Mouse (Mus musculus): ENCODE data around the gene Olfm3.

The Olfm3 gene

GRCm38 (mm10) chr3:115080428-115081181 lies 176.7 kb downstream of the Olfm3 start:
- no peak for DNase-seq (ENCODE audit: low spot score in 2 of 2)

DNA sequence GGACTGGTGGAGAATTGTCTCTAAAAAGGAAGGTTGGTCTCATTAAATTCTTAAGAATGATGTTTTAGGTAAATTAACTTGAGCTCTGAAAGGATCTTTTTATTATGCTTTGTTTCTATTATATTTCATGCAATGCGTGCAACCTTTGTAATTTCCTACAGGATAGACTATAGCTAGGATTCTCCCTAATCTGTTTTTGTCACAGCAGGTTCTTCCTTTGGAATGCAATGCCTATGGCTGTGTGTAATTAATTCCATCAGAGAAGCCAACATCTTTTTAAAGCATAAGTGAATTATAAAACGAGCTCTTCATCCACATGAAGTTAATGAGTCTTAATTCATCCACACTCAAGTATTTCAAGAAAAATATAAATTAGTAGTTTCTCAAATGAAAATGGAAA lies 177.5 kb downstream of the Olfm3 start:
- no peak for DNase-seq (ENCODE audit: low spot score in 2 of 2)

DNA sequence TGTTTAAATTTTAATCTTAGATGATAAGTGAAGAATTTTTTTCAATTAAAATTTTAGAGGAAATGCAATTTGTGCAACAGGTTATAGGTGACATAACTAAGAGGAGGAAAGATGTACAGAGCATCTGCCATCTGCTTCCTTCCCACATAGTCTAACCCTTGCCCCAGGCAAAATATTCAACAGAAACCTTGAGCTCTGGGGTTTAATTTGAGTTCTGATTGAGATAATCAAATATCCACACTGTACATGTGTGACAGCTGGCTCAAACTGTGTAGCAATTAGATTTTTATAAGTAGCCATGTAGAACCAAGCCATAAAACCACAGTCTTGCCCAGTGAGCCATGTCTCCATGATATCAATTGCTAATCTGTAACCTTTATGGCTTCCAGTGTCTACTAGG lies 179.1 kb downstream of the Olfm3 start:
- DNase-seq (ENCODE audit: low spot score in 2 of 2): no peak

DNA sequence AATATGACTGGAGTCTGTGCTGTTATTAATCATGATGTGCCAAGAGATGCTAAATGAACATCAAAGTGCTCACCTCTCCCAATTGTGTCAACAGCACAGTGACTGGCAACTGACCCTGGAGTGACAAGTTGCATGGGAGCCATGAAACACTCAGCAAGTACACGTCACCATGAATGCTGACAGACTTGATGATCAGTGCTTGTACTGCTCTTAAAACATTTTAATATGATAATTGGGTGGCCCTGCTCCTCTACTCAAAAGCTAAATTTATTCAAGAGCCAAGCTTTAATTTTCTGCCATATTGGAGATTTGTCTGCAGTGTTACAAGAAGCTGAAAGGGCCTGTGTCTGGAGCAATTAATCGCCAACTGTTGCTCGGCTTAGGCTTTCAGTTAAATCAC lies 184.4 kb downstream of the Olfm3 start:
- no peak for DNase-seq (ENCODE audit: low spot score in 2 of 2)

DNA sequence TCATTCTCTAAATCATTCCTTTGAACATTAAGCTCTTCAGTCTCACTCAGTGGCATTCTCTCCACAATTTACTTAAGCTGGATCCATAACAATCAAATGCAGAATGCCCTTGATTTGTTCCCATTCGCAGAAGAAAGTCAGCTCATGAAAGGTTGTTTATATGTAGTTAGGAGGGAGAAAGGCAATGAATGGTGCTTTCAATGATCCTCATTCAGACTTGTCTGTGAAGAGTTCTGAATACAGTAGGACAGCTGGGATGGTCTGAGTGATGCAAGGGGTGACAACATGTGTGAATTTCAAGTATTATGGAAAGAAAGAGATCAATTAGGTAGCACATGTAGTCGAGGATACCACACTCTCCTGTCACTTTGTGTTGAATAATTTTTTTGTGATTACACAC lies 186.8 kb downstream of the Olfm3 start:
- no peak for DNase-seq (ENCODE audit: low spot score in 2 of 2)

DNA sequence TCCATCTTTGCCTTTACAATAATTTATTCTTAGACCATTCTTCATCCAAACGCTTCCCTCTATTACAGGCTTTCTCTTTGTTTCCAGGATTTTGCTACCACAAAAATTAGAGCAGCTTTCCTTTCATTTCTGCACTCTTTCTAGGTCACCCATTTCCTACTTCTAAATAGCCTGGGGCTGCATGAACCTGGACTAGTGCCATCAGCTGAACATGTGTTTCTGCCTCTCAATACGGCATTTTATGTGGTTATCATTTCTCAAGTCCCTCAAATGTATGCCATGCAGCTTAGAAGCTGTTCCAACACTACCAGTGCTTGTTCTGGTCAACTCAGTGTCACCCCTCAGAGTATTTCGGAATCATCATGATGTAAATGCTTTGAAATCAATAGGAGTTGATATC lies 191.6 kb downstream of the Olfm3 start:
- no peak for DNase-seq (ENCODE audit: low spot score in 2 of 2)

DNA sequence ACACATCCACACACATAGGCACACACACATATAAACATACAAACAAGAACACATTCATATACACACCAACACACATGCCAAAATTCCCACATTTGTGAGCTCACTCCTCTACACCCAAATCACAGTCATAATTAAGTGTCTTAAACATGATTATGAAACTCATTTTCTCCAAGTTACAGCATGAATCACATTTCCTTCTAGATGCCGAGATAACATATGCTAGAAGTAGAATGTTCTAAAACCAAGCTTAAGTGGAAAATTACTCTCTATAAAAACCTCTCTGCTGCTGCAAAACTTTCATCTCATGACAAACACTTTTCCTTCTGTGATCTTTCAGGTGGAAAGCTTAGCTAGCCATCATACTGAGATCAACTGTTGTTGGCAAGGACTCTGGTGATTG lies 195.7 kb downstream of the Olfm3 start:
- no peak for DNase-seq (ENCODE audit: low spot score in 2 of 2)

- no peak for DNase-seq (ENCODE audit: low spot score in 2 of 2)
Measured at GRCm38 (mm10) chr3:115104155-115104801, 200.4 kb downstream of the Olfm3 start.

DNA sequence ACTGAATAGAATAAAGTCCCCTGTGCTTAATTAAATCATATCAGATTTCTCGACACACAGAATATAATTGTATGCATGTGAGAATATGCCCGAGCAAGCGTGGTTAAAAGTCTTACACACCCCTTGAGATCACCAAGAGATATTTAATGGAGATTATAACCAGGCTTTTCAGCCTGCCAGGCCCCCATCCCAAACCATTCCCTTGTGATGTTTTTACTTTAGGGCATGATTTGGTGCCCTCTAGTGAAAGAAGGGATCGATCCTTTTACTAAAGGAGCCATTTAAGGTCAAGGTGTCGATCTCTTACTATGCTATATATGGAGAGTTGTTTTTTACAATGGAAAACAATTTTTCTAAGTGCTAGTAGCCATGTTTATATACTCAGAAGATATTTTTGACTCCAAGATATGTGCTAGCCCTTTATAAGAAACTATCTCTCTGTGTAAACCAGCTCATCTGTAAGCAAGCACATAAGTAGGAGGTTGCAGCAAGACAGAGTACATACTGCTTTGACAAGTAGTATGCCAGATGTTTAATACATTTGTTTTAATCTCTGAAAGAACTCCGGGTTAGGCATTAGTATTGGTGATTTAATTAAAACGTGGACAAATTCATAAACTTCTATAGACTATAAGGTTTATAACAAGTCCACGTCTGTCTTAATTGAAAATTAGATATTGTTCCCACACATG lies 201.1 kb downstream of the Olfm3 start:
- DNase-seq (ENCODE audit: low spot score in 2 of 2): no peak

GRCm38 (mm10) chr3:115145722-115146121 lies 241.8 kb downstream of the Olfm3 start:
- DNase-seq (ENCODE audit: low spot score in 2 of 2): no peak

DNA sequence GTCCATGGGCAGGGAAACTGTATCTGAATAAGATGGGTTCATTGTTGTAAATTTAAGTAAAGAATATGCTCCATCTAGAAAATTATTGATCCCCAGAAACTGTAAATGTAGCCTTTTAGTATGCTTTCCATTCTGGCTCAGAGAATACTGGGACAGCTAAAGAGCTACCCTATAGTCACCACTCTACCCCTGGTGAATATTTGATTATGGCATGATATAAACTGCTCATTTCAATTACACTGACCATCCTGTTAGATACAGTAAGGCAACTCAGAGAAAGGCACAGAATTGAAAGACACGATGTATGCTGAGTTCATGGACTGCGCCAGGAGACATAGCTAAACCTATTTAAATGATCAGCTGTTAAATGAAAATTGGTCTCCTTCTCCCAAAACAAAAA lies 242.4 kb downstream of the Olfm3 start:
- DNase-seq (ENCODE audit: low spot score in 2 of 2): no peak

GRCm38 (mm10) chr3:115158903-115159473 lies 255.1 kb downstream of the Olfm3 start:
- no peak for DNase-seq (ENCODE audit: low spot score in 2 of 2)

DNA sequence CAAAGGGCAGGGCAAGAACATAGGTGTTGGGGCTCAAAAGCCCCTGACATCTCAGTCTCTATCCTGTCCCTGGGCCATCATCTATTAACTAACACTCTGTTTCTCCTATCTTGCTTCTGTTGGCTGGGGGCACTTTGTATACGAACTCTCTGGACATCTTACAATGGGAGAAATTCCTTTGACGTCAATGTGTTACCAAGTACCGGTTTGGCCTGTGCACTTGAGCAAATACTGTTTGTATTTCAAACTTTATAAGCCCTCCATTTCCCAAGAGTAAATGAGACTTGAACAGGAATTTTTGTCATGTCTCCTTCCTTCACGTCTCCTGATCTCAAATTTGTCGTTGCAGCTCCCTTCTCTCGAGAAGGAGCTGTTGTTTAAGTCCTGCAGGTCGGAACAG lies 270.7 kb downstream of the Olfm3 start:
- no peak for DNase-seq (ENCODE audit: low spot score in 2 of 2)
